Mouse (Mus musculus) embryo, embryonic 11 days (tissue): Measurements from ENCODE around the gene Sumo3.

Source experiments
- DNase-seq: peaks from one replicate; pipeline ENCODE4 v3.0.0-alpha.2; 2015

Sumo3 gene

GRCm38 (mm10) chr10:77629163-77629562 is 23.3 kb downstream of the Sumo3 start:
- DNase-seq, result no peak

GRCm38 (mm10) chr10:77629970-77630369 is 24.1 kb downstream of the Sumo3 start:
- no peak for DNase-seq

DNA sequence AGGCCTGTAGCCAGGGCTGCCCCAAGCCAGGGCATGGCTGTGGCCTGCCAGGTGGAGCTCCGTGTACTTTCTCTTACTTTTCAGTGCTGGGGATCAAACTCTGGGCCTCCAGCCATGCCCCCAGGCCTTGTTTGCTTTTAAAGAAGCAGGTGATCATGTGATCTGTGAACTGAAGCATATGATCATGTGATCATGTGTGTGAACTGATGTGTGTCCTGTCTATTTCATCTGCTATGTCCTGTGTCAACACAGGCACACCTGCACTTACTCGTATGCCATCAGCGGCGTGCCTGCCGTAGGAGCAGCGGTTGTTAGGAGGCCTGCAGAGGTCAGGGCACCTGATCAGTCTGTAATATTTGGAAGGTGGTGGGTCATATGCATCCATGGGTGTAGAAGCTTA is 28.1 kb downstream of the Sumo3 start:
- DNase-seq, result no peak

GRCm38 (mm10) chr10:77634452-77635231 is 28.7 kb downstream of the Sumo3 start:
- DNase-seq, result no peak

GRCm38 (mm10) chr10:77636234-77636922 is 30.5 kb downstream of the Sumo3 start:
- no peak for DNase-seq

- DNase-seq, result no peak
Observed at GRCm38 (mm10) chr10:77638956-77639355, 33.1 kb downstream of the Sumo3 start.

DNA sequence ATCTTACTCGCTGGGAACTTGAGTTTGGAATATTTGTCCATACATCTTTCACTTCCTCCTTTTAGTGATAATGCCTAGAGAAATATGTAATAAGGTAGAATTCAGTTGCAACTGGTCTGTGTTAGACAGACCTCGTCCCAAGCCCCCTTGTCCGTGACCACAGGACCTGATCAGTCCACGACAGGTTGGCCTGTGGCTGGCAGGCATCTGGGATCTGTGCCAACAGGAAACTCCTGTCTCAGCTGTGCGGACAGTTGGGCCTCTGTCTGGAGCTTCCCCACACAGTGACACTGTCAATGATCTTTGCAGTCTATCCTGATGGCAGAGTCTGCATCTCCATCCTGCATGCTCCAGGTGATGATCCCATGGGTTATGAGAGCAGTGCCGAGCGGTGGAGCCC is 37.3 kb downstream of the Sumo3 start:
- no peak for DNase-seq

- no peak for DNase-seq
Observed at GRCm38 (mm10) chr10:77645571-77645970, 39.7 kb downstream of the Sumo3 start.

DNA sequence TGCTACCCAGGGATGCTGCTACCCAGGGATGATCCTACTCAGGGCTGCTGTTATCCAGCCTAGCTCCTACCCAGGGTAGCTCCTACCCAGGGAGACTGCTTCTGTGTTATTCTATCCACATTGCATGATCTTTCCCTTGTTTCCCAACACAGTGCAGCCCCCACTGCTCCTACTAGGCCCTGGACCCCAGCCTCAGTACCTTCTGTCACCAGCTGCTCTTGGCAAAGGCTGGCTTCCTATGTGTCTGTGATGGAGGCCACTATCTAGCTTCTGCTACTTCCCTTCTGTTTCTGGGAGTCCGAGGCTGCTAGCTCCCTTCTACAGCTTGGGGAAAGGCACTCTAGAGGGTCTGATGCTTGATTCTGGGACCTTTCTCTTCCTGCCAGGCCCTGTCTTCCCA is 41.6 kb downstream of the Sumo3 start:
- no peak for DNase-seq

- no peak for DNase-seq
Observed at GRCm38 (mm10) chr10:77647901-77648300, 42.0 kb downstream of the Sumo3 start.

DNA sequence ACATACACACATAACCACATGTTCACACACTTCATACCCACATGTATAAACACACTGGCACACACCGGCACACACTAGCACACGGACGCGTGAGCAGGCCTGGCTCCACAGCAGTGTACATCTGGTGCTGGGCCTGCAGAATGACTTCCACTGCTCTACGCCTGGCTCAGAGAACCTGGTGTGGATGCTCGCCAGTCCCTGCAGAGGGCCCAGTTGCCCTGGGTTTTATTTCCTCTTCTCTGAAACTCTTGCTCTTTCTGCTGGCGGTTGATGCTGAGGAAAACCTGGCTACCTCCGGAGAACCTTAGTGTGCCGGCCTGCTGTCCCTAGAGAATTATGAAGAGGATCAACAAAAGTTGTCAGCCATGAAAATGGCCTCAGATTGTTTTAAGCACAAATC is 46.1 kb downstream of the Sumo3 start:
- DNase-seq, result no peak

DNA sequence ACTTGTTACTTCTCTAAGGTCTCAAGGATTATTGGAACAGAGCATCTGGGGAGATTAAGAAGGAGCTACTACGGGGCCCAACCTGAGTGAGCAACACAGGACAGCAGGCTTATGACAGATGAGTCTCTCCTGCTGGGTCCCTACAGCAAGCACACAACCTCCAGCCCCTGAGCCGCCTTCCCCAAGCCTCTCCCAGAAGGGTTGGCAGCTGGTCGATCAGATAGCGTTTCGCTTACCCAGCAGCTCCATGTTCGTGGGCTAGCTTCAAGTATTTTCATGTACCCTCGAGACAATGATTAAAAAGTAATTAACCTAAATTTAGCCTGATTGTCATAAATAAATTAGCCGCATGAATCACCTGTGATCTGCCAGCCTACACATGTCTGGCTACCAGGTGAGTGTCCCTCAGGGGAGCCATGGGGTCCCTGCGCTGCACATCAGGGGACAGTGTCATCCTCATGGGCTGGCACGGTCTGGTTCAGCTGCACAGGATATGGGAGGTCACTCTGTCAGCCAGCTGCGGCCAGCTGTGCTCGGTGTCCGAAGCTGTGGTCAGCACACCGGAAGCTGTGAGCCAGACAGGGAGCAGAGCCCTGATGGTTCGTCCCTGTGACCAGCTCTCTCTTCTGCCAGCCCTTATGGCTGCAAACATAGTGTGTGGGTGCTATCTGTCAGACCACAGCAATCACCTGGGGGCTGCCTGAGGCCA is 52.5 kb downstream of the Sumo3 start:
- no peak for DNase-seq

- peak; percentile 16 for DNase-seq
Observed at GRCm38 (mm10) chr10:77663949-77664665, 58.2 kb downstream of the Sumo3 start.

DNA sequence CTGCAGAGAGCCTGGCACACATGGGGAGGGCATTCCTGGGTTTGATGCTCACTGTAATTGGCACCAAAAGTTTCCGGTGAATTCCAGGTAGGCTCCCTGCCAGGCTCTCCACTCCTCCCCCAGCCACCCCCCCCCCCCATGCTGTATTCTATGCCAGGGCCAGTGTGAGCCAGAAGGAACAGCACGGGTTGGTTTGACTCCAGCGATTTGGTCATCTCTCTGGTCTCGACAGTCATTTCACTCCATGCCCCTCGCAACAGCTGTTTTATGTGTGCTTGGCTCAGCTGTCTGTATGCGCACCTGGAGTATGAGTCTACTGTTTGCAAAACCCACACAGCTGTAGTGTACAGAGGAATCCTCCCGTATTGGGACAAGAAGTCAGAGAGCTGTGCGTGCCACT is 60.4 kb downstream of the Sumo3 start:
- DNase-seq, result no peak

DNA sequence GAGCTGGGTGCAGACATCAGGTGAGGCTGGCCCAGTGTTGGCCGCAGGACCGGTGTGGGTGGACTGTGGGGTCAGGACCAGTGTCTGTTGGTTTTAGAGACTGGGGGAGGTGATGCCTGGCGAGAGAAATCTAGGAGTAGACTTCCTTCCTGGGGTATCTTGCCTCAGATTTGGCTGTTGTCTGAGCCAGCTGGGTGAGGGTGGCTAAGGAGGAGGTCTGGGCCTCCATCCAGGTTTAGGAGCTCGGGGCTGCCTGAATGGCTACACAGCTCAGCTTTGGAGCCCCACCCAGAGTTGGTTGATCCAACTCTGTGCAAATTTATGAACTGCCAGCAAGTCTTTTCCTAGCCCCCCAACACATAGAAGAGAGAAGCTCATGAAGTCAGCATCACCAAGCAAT is 61.5 kb downstream of the Sumo3 start:
- no peak for DNase-seq
